Mouse (Mus musculus): ENCODE data around the gene Zim1. TPM values are rescaled to one million over a fixed set of nuclear protein-coding genes. Genes with fewer than 3 reads are reported as not detected.

The Zim1 gene
- total RNA-seq, 2 experiments from 2014 or later: 28.9 to 33.8 TPM

GRCm38 (mm10) chr7:6651221-6651620 is 45.0 kb downstream of the Zim1 start:
- DNase-seq: no peak

DNA sequence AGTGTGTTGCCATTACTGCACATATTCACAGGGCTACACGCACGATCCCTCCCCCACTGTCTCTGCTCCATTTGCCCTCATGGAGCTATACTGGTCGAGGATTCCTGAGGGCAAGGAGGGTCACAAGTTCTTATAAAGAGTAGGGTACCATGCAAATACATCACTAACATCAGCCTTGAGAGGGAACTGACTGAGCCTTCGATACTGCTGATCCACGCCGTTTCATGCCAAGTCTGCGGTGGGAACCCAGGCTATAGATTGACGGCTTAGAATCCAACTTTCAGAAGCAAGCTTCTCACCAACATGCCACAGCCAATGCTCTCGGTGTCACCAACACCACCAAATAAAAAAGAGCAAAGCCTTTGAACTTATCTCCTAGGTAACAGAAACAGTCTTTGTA is 45.7 kb downstream of the Zim1 start:
- DNase-seq: no peak

GRCm38 (mm10) chr7:6645821-6646220 is 50.4 kb downstream of the Zim1 start:
- DNase-seq: no peak

GRCm38 (mm10) chr7:6638076-6638475 is 58.2 kb downstream of the Zim1 start:
- no peak for DNase-seq

DNA sequence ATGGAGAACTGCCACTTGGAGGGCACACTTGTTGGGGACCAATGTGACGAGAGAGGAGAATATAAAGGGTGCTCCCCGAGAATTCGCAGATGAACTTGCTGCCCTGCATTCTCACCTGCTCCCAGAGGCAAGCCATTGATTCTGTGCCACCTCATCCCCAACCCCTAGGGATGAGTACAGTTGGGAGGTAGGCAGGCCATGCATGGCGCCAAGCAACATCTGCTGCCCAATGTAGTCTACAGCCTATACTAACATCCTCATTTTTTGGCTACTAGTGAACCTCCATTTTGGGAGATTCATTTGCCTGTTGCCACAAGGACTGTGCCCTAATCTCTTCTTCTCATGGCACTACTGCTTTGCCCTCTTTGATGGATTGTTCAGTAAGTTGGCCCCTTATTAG is 59.5 kb downstream of the Zim1 start:
- DNase-seq: no peak

GRCm38 (mm10) chr7:6635831-6636230 is 60.4 kb downstream of the Zim1 start:
- DNase-seq: no peak

Other genes starting within 250 kb of the Zim1 start
- not detected for gene Olfr1336, start 240.3 kb downstream of the Zim1 start, total RNA-seq (2021)
- not detected for gene Olfr1346, start 229.3 kb downstream of the Zim1 start, total RNA-seq (2021)
- gene Olfr5, start 209.5 kb downstream of the Zim1 start, total RNA-seq (2021): not detected
- gene Olfr1347, start 196.7 kb downstream of the Zim1 start, total RNA-seq (2021): not detected
- gene Olfr1348, start 187.7 kb downstream of the Zim1 start, total RNA-seq (2021): not detected
- gene Olfr1349, start 173.5 kb downstream of the Zim1 start, total RNA-seq (2021): not detected
- not detected for gene Olfr1350, start 131.6 kb downstream of the Zim1 start, total RNA-seq (2021)
- 100 to 1,000 TPM in 1 of 2 experiments, 10 to 100 TPM in 1; 97.3 to 102 TPM for gene Peg3, start 34.0 kb upstream of the Zim1 start, total RNA-seq (2021)
- 1 to 10 TPM; 2.8 to 4.0 TPM for gene Usp29, start 34.1 kb upstream of the Zim1 start, total RNA-seq (2021)